Mouse (Mus musculus): ENCODE measurements around the gene Afm.

DNA sequence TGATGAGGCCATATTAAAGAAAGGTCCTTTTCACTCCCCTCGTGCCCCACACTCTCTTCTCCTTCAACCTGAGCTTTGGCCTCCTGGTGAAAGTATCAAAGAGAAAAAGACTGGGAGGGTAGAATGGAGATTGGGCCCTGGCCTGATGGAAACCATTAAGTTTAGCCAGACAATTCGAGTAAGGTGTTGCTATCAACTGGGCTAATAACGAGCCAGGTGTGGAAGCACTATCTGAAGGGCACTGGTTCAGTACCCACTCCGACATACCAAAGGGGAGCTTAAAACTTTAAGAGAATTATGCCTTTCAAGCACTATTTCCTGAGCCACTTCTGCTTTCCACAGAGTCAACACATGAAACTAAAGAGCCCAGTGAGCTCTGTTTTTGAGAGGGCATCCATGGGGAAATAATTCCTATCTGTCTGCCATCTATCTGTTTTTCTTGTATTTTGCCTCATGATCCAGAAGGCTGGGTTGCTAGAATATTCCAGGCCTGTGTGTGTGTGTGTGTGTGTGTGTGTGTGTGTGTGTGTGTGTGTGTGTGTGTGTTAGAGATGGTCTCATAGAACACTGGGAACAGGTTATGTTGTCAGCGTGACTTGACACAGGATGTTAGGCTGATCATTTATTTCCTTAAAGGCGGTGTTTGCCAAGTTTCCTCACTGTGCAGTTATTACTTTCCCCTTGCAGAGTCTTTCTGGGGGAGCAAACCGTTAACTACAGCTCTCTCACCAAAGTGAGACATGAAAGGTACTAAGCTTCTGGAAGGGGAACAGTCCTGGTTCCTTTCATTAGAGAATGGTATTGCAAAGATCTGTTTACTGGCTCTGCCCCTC is 41.2 kb upstream of the Afm start:
- TF ChIP-seq EP300 (optimal IDR thresholded peaks at IDR 0.05) (no peak), CTCF (IDR thresholded peaks at IDR 0.05; ENCODE audit: low read depth) (no peak)

Measured in stomach, postnatal 0 days (tissue).